Mouse (Mus musculus) testis, adult 2 months (tissue): Measurements from ENCODE around the gene Gm11596. TPM values are rescaled to one million over a fixed set of nuclear protein-coding genes. Genes with fewer than 3 reads are reported as not detected.
"Not testable (repeated sequence)": the region's sequence is repeated elsewhere in the genome, so short reads cannot be mapped to it uniquely, and the experiment has no call there.

Experiments
- H3K27ac ChIP-seq: fragments of 200-500 bp; 2 replicates; pipeline ENCODE4 v1.5.1; 2012; ENCODE audit warnings: low read depth, low read length; ENCODE audit not compliant: control insufficient read depth, insufficient read depth
- H3K27me3 ChIP-seq: fragments of 200-500 bp; 2 replicates; pipeline ENCODE4 v1.6.1; 2012; ENCODE audit warnings: mild to moderate bottlenecking, low read length, moderate library complexity; ENCODE audit not compliant: control insufficient read depth, insufficient read depth
- H3K36me3 ChIP-seq: fragments of 200-500 bp; 2 replicates; pipeline ENCODE4 v1.6.1; 2012; ENCODE audit warnings: mild to moderate bottlenecking, low read length; ENCODE audit not compliant: control insufficient read depth, insufficient read depth
- H3K4me1 ChIP-seq: fragments of 200-500 bp; 2 replicates; pipeline ENCODE4 v1.6.1; 2012; ENCODE audit warnings: low read length; ENCODE audit not compliant: control insufficient read depth, insufficient read depth
- H3K4me3 ChIP-seq: fragments of 200-500 bp; 2 replicates; pipeline ENCODE4 v1.5.1; 2012; ENCODE audit warnings: low read depth, mild to moderate bottlenecking, low read length, moderate library complexity, mixed read lengths; ENCODE audit not compliant: control insufficient read depth
- CTCF ChIP-seq: fragments of 200-500 bp; IDR thresholded peaks from 2 replicates; pipeline ENCODE4 v1.5.1; 2012; ENCODE audit warnings: low read depth, mild to moderate bottlenecking, inconsistent platforms, low read length, moderate library complexity; ENCODE audit not compliant: control insufficient read depth, insufficient read depth, insufficient replicate concordance
- POLR2A ChIP-seq: fragments of 200-500 bp; IDR thresholded peaks from 2 replicates; pipeline ENCODE4 v1.6.1; 2012; ENCODE audit warnings: low read depth, mild to moderate bottlenecking, inconsistent platforms, low read length, moderate library complexity; ENCODE audit not compliant: control insufficient read depth
- polyA plus RNA-seq: library from polyadenylated mRNA; depleted of rRNA; stranded (reverse); fragments of >200 nt; gene quantifications from 2 replicates; pipeline ENCODE4 v1.2.3, GENCODE M21; 2012; rRNA removed

The Gm11596 gene
- polyA plus RNA-seq, 1 experiment = not detected

DNA sequence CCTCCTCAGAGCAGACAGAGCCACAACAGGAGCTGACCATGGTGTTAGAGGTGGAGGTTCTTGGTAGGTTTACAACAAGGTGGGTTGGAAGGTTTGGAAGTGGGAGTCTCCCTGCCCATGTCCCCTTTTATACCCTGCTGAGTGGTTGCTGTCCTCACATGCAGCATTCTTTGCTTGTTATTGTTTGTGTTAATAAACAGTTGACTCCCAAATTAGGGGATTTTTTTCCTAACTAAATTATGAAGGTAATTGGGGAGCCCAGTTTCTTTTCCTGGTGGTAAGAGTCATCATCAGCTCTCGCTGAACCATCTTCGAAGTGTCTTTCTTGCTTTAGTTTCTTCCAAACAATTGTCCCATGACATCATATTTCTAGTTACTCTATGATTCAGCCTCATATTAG, 12.7 kb downstream of the Gm11596 start, which contains the start of gene Krtap4-8:
Gene Krtap4-8 (minus strand): TSS at position 101 of the 400 bp plus-strand sequence.
- H3K27ac ChIP-seq = no peak within 1 kb of the TSS
- no peaks in the 10 kb centered on the region for H3K4me1 ChIP-seq
- no peak for TF ChIP-seq CTCF
- no peak for TF ChIP-seq POLR2A
- H3K4me3 ChIP-seq = no peak within 1 kb of the TSS
- H3K36me3 ChIP-seq = no peaks in the 10 kb centered on the region
- H3K27me3 ChIP-seq = no peaks in the 10 kb centered on the region

DNA sequence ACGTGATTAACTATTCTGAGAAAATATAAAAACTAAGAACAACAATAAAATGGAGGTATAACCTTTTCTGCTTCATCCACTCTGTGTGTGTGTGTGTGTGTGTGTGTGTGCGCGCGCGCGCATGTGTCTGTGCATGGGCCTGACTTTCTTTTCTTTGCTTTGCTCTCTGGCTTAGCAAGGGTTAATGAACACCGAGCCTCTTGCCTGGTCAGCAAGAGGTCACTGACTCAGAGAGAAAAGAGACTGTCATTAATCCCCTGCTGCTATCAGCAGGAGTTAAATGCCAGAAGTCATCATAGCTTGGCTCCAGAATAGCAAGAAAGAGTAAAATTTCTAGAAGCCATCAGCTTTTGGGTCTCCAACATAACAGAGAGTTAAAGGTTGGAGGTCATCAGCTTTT, 14.9 kb downstream of the Gm11596 start:
- H3K4me1 ChIP-seq = no peaks in the 10 kb centered on the region
- H3K4me3 ChIP-seq = no peak overlapping the region
- H3K27me3 ChIP-seq = no peaks in the 10 kb centered on the region
- H3K27ac ChIP-seq = no peak overlapping the region
- no peaks in the 10 kb centered on the region for H3K36me3 ChIP-seq
- TF ChIP-seq CTCF = no peak
- no peak for TF ChIP-seq POLR2A

GRCm38 (mm10) chr11:99772813-99773212, 20.5 kb downstream of the Gm11596 start, which contains the start of gene Gm11595:
TSS of gene Gm11595 (minus strand) at chr11:99772913.
- H3K27me3 ChIP-seq, H3K36me3 ChIP-seq, H3K27ac ChIP-seq, H3K4me3 ChIP-seq, H3K4me1 ChIP-seq: not testable (repeated sequence)

- H3K4me3 ChIP-seq = no peak overlapping the region
- no peaks in the 10 kb centered on the region for H3K36me3 ChIP-seq
- no peak for TF ChIP-seq POLR2A
- TF ChIP-seq CTCF = no peak
- no peaks in the 10 kb centered on the region for H3K27me3 ChIP-seq
- no peaks in the 10 kb centered on the region for H3K4me1 ChIP-seq
- no peak overlapping the region for H3K27ac ChIP-seq
Observed at GRCm38 (mm10) chr11:99768410-99768809, 24.9 kb downstream of the Gm11596 start.

- no peak overlapping the region for H3K4me3 ChIP-seq
- no peaks in the 10 kb centered on the region for H3K4me1 ChIP-seq
- H3K36me3 ChIP-seq = no peaks in the 10 kb centered on the region
- TF ChIP-seq POLR2A (no peak), CTCF (no peak)
- no peaks in the 10 kb centered on the region for H3K27me3 ChIP-seq
- no peak overlapping the region for H3K27ac ChIP-seq
Observed at GRCm38 (mm10) chr11:99758877-99759276, 34.4 kb downstream of the Gm11596 start.

- TF ChIP-seq POLR2A (no peak), CTCF (no peak)
- Histone ChIP-seq H3K36me3 (no peaks in the 10 kb centered on the region), H3K4me3 (no peak overlapping the region), H3K4me1 (no peaks in the 10 kb centered on the region), H3K27ac (no peak overlapping the region), H3K27me3 (no peaks in the 10 kb centered on the region)
Observed at GRCm38 (mm10) chr11:99743985-99744384, 49.3 kb downstream of the Gm11596 start.

Other genes with a start within 250 kb of the Gm11596 start
- gene Krtap3-3, start 242.6 kb downstream of the Gm11596 start, polyA plus RNA-seq = not detected in 2 replicates
- gene Krtap3-2, start 236.6 kb downstream of the Gm11596 start, polyA plus RNA-seq = not detected in 2 replicates
- gene Gm11939, start 234.0 kb downstream of the Gm11596 start, polyA plus RNA-seq = not detected in 2 replicates
- gene Krtap3-1, start 226.8 kb downstream of the Gm11596 start, polyA plus RNA-seq = 0.48 TPM in 1 of 2 replicates, not detected in the other
- not detected in 2 replicates for gene Krtap1-5, start 212.5 kb downstream of the Gm11596 start, polyA plus RNA-seq
- not detected in 2 replicates for gene Krtap1-4, start 209.8 kb downstream of the Gm11596 start, polyA plus RNA-seq
- gene Krtap1-3, start 202.1 kb downstream of the Gm11596 start, polyA plus RNA-seq = 0.12 TPM in 1 of 2 replicates, not detected in the other
- not detected in 2 replicates for gene Krtap9-3, start 195.4 kb downstream of the Gm11596 start, polyA plus RNA-seq
- not detected in 2 replicates for gene Gm11938, start 190.2 kb downstream of the Gm11596 start, polyA plus RNA-seq
- not detected in 2 replicates for gene Gm11937, start 183.3 kb downstream of the Gm11596 start, polyA plus RNA-seq
- gene Krtap2-4, start 178.6 kb downstream of the Gm11596 start, polyA plus RNA-seq = 0.13 and 0.26 TPM in 2 replicates
- not detected in 2 replicates for gene Gm11562, start 173.0 kb downstream of the Gm11596 start, polyA plus RNA-seq
- gene Krtap4-1, start 165.2 kb downstream of the Gm11596 start, polyA plus RNA-seq = not detected in 2 replicates
- gene Krtap4-2, start 158.4 kb downstream of the Gm11596 start, polyA plus RNA-seq = not detected in 2 replicates
- gene Krtap4-7, start 149.4 kb downstream of the Gm11596 start, polyA plus RNA-seq = not detected in 2 replicates
- gene Gm11555, start 143.2 kb downstream of the Gm11596 start, polyA plus RNA-seq = not detected in 2 replicates
- gene Gm11563, start 134.5 kb downstream of the Gm11596 start, polyA plus RNA-seq = not detected in 2 replicates
- gene Krtap4-6, start 127.5 kb downstream of the Gm11596 start, polyA plus RNA-seq = 0.15 TPM in 1 of 2 replicates, not detected in the other
- gene Gm14190, start 102.7 kb downstream of the Gm11596 start, polyA plus RNA-seq = not detected in 2 replicates
- not detected in 2 replicates for gene Gm14180, start 59.2 kb downstream of the Gm11596 start, polyA plus RNA-seq
- gene Gm11595, start 20.6 kb downstream of the Gm11596 start, polyA plus RNA-seq = not detected in 2 replicates
- gene Krtap4-8, start 12.8 kb downstream of the Gm11596 start, polyA plus RNA-seq = not detected in 2 replicates
- gene Krtap4-9, start 8.3 kb downstream of the Gm11596 start, polyA plus RNA-seq = not detected in 2 replicates
- not detected in 2 replicates for gene Gm11569, start 5.5 kb upstream of the Gm11596 start, polyA plus RNA-seq
- gene Gm11554, start 11.0 kb upstream of the Gm11596 start, polyA plus RNA-seq = not detected in 2 replicates
- gene Krtap4-13, start 16.4 kb upstream of the Gm11596 start, polyA plus RNA-seq = 0.14 and 0.28 TPM in 2 replicates
- gene Gm11564, start 22.2 kb upstream of the Gm11596 start, polyA plus RNA-seq = 0.22 and 0.34 TPM in 2 replicates
- not detected in 2 replicates for gene 2300003K06Rik, start 44.6 kb upstream of the Gm11596 start, polyA plus RNA-seq
- gene Krtap4-16, start 58.1 kb upstream of the Gm11596 start, polyA plus RNA-seq = not detected in 2 replicates
- not detected in 2 replicates for gene Gm11568, start 64.5 kb upstream of the Gm11596 start, polyA plus RNA-seq
- gene Gm11559, start 71.0 kb upstream of the Gm11596 start, polyA plus RNA-seq = not detected in 2 replicates
- not detected in 2 replicates for gene Krtap9-1, start 79.9 kb upstream of the Gm11596 start, polyA plus RNA-seq
- not detected in 2 replicates for gene Gm11567, start 85.7 kb upstream of the Gm11596 start, polyA plus RNA-seq
- not detected in 2 replicates for gene Krtap31-1, start 114.5 kb upstream of the Gm11596 start, polyA plus RNA-seq
- 3.6 and 3.9 TPM in 2 replicates for gene Gm11565, start 121.3 kb upstream of the Gm11596 start, polyA plus RNA-seq
- not detected in 2 replicates for gene Krtap31-2, start 142.8 kb upstream of the Gm11596 start, polyA plus RNA-seq
- gene Krtap9-5, start 155.0 kb upstream of the Gm11596 start, polyA plus RNA-seq = not detected in 2 replicates
- 0.24 TPM in 1 of 2 replicates, not detected in the other for gene Krtap29-1, start 185.6 kb upstream of the Gm11596 start, polyA plus RNA-seq
- gene Krtap16-1, start 193.1 kb upstream of the Gm11596 start, polyA plus RNA-seq = 0.06 and 0.12 TPM in 2 replicates
- gene Krtap17-1, start 200.5 kb upstream of the Gm11596 start, polyA plus RNA-seq = 1.8 and 2.0 TPM in 2 replicates
- not detected in 2 replicates for gene Krt33a, start 222.7 kb upstream of the Gm11596 start, polyA plus RNA-seq
- gene Krt33b, start 236.4 kb upstream of the Gm11596 start, polyA plus RNA-seq = not detected in 2 replicates
- gene Krt34, start 248.1 kb upstream of the Gm11596 start, polyA plus RNA-seq = not detected in 2 replicates